Mouse (Mus musculus): ENCODE results near the gene Nt5dc2.
A peak's percentile ranks its signal among the peaks of the same experiment; 100 is the strongest.

Gene Nt5dc2

GRCm38 (mm10) chr14:31168425-31168824 is 37.6 kb downstream of the Nt5dc2 start, which contains the start of gene Stab1:
TSS of gene Stab1 (minus strand) at chr14:31168641.
- ATAC-seq (ENCODE audit: low TSS enrichment), result no peak

- no peak for ATAC-seq (ENCODE audit: low TSS enrichment)
Measured at GRCm38 (mm10) chr14:31169508-31169907, 38.7 kb downstream of the Nt5dc2 start.

GRCm38 (mm10) chr14:31170963-31171362 is 40.1 kb downstream of the Nt5dc2 start:
- no peak for ATAC-seq (ENCODE audit: low TSS enrichment)

- no peak for ATAC-seq (ENCODE audit: low TSS enrichment)
Measured at GRCm38 (mm10) chr14:31171386-31171785, 40.5 kb downstream of the Nt5dc2 start.

- no peak for ATAC-seq (ENCODE audit: low TSS enrichment)
Measured at GRCm38 (mm10) chr14:31171821-31172220, 41.0 kb downstream of the Nt5dc2 start.

- no peak for ATAC-seq (ENCODE audit: low TSS enrichment)
Measured at GRCm38 (mm10) chr14:31172781-31173455, 42.1 kb downstream of the Nt5dc2 start.

- no peak for ATAC-seq (ENCODE audit: low TSS enrichment)
Measured at GRCm38 (mm10) chr14:31173537-31173936, 42.7 kb downstream of the Nt5dc2 start.

- no peak for ATAC-seq (ENCODE audit: low TSS enrichment)
Measured at GRCm38 (mm10) chr14:31177287-31177686, 46.4 kb downstream of the Nt5dc2 start.

- no peak for ATAC-seq (ENCODE audit: low TSS enrichment)
Measured at GRCm38 (mm10) chr14:31177715-31178114, 46.9 kb downstream of the Nt5dc2 start.

GRCm38 (mm10) chr14:31179677-31180365 is 49.0 kb downstream of the Nt5dc2 start:
- 0 out of 2 replicates have a peak, but pooled peaks have one; percentile 16 for ATAC-seq (ENCODE audit: low TSS enrichment)

- no peak for ATAC-seq (ENCODE audit: low TSS enrichment)
Measured at GRCm38 (mm10) chr14:31181512-31181911, 50.7 kb downstream of the Nt5dc2 start.

GRCm38 (mm10) chr14:31182786-31183290 is 52.0 kb downstream of the Nt5dc2 start:
- no peak for ATAC-seq (ENCODE audit: low TSS enrichment)

GRCm38 (mm10) chr14:31183541-31183940 is 52.7 kb downstream of the Nt5dc2 start:
- ATAC-seq (ENCODE audit: low TSS enrichment), result no peak

GRCm38 (mm10) chr14:31184195-31184594 is 53.3 kb downstream of the Nt5dc2 start:
- ATAC-seq (ENCODE audit: low TSS enrichment), result no peak

- no peak for ATAC-seq (ENCODE audit: low TSS enrichment)
Measured at GRCm38 (mm10) chr14:31186656-31187055, 55.8 kb downstream of the Nt5dc2 start.

All from frontal cortex, adult (tissue).